Mouse (Mus musculus) myocyte (in vitro differentiated cells): ENCODE measurements around the gene Wdpcp.

ENCODE experiments used
- CEBPB ChIP-seq: IDR thresholded peaks from 2 replicates; pipeline ENCODE4 v1.6.1; 2011; ENCODE audit warnings: mild to moderate bottlenecking, moderate library complexity; ENCODE audit not compliant: poor library complexity, insufficient read depth, severe bottlenecking
- E2F4 ChIP-seq: IDR thresholded peaks from one replicate; pipeline ENCODE4 v1.6.1; 2011; ENCODE audit warnings: mild to moderate bottlenecking, control low read depth, moderate library complexity; ENCODE audit not compliant: insufficient read depth
- MAX ChIP-seq: IDR thresholded peaks from one replicate; pipeline ENCODE4 v1.6.1; 2011; ENCODE audit warnings: low read depth, mild to moderate bottlenecking, control low read depth
- MYOD1 ChIP-seq, 3 experiments: IDR thresholded peaks; one replicate each; pipeline ENCODE4 v1.6.1; 2011; ENCODE audit warnings: control low read depth in 2 of 3, low read depth in 2 of 3, mild to moderate bottlenecking in 2 of 3, moderate library complexity in 1 of 3; ENCODE audit not compliant: insufficient read length in 2 of 3, control insufficient read depth in 1 of 3
- MYOG ChIP-seq, 3 experiments: IDR thresholded peaks; one replicate each; pipeline ENCODE4 v1.6.1; 2011; ENCODE audit warnings: control low read depth in 2 of 3, low read depth in 2 of 3, mild to moderate bottlenecking in 2 of 3; ENCODE audit not compliant: insufficient read length in 2 of 3, control insufficient read depth in 1 of 3, insufficient read depth in 1 of 3
- POLR2A ChIP-seq: IDR thresholded peaks from one replicate; pipeline ENCODE4 v1.6.1; 2011; ENCODE audit warnings: low read depth, mild to moderate bottlenecking, control low read depth, moderate library complexity; ENCODE audit not compliant: insufficient read length
- POLR2AphosphoS2 ChIP-seq: IDR thresholded peaks from one replicate; pipeline ENCODE4 v1.6.1; 2011; ENCODE audit warnings: low read depth, control low read depth; ENCODE audit not compliant: insufficient read length
- TCF3 ChIP-seq: IDR thresholded peaks from one replicate; pipeline ENCODE4 v1.6.1; 2011; ENCODE audit warnings: low read depth, control low read depth; ENCODE audit not compliant: insufficient read length
- USF1 ChIP-seq: IDR thresholded peaks from one replicate; pipeline ENCODE4 v1.6.1; 2011; ENCODE audit warnings: low read depth, mild to moderate bottlenecking, control low read depth, moderate library complexity

GRCm38 (mm10) chr11:21749487-21749886 lies 177.5 kb downstream of the Wdpcp start:
- TF ChIP-seq MYOD1 (IDR thresholded peaks at IDR 0.05; ENCODE audit: control insufficient read depth in 1 of 3, insufficient read length in 2 of 3, low read depth in 2 of 3), result no peak
- no peak for TF ChIP-seq POLR2A
- no peak for TF ChIP-seq CEBPB
- no peak for TF ChIP-seq MAX
- no peak for TF ChIP-seq USF1
- no peak for TF ChIP-seq POLR2AphosphoS2
- no peak for TF ChIP-seq E2F4
- TF ChIP-seq MYOG (IDR thresholded peaks at IDR 0.05; ENCODE audit: control insufficient read depth in 1 of 3, insufficient read depth in 1 of 3, insufficient read length in 2 of 3, low read depth in 2 of 3), result no peak
- no peak for TF ChIP-seq TCF3
